Mouse (Mus musculus): Measurements from ENCODE around the gene Neu1. TPM values are rescaled to one million over a fixed set of nuclear protein-coding genes. Genes with fewer than 3 reads are reported as not detected.

Neu1 gene
- polyA plus RNA-seq, 1 experiment from 2014 or later, result 19.6 TPM

- Histone ChIP-seq H3K36me3 (ENCODE audit: control insufficient read depth, insufficient read depth, low read length) (peaks cover 9% of the 10 kb centered on the region; the same call in 1 of the 2 replicates), H3K27ac (ENCODE audit: low read depth, low read length) (no peak overlapping the region), H3K4me3 (ENCODE audit: low read length) (no peak overlapping the region), H3K27me3 (ENCODE audit: control insufficient read depth, insufficient read depth, low read length) (no peaks in the 10 kb centered on the region), H3K9me3 (ENCODE audit: control insufficient read depth, low read length) (no peaks in the 10 kb centered on the region), H3K4me2 (replicated peaks; ENCODE audit: low read depth, low read length) (no peak overlapping the region), H3K4me1 (ENCODE audit: control insufficient read depth, insufficient read depth, low read length) (peaks cover 9% of the 10 kb centered on the region; the same call in 1 of the 2 replicates), H3K9ac (ENCODE audit: low read depth, low read length) (no peak overlapping the region)
- no peak for ATAC-seq (ENCODE audit: low FRiP score, low TSS enrichment)
- 66% methylated on average over 22 of the region's 24 CpGs for WGBS
These were observed 3.0 kb downstream of the Neu1 start for GRCm38 (mm10) chr17:34934031-34934430.

GRCm38 (mm10) chr17:34934830-34935229, 3.8 kb downstream of the Neu1 start:
- H3K4me3 ChIP-seq (ENCODE audit: low read length), result no peak overlapping the region

DNA sequence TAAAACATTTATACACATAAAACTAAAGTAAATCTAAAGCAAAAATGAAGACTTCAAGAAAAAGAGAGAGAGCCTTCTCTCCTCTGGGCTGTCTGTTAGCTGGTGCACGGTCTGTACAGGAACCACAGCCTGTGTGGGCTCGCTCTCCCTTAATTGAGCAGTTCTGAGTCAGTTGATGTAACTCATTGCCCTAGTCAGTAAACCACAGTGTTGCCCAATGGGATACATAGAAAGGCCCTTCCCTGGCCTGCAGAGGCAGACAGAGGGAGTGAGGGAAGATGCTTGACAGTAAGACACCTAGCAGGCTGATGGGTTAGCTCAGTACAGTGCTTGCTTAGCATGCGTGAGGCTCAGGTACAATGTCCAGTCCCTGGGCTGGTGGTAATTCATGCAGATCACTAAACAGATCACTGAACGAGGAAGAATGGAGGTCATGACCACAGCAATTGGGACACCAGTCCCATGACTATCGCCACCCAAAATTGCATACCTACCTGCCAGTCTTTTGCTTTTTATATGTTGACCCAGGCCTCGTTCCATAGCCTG, 7.0 kb downstream of the Neu1 start:
- Histone ChIP-seq H3K27me3 (ENCODE audit: control insufficient read depth, insufficient read depth, low read length) (no peaks in the 10 kb centered on the region), H3K27ac (ENCODE audit: low read depth, low read length) (no peak overlapping the region), H3K9me3 (ENCODE audit: control insufficient read depth, low read length) (no peaks in the 10 kb centered on the region), H3K4me3 (ENCODE audit: low read length) (no peak overlapping the region), H3K36me3 (ENCODE audit: control insufficient read depth, insufficient read depth, low read length) (peaks cover 9% of the 10 kb centered on the region; the same call in 1 of the 2 replicates), H3K4me2 (replicated peaks; ENCODE audit: low read depth, low read length) (no peak overlapping the region), H3K4me1 (ENCODE audit: control insufficient read depth, insufficient read depth, low read length) (0 out of 2 replicates have a peak, but pooled peaks cover 5% of the 10 kb centered on the region), H3K9ac (ENCODE audit: low read depth, low read length) (no peak overlapping the region)
- WGBS, result 87% methylated on average over 6 of the region's 6 CpGs
- ATAC-seq (ENCODE audit: low FRiP score, low TSS enrichment), result no peak

More at GRCm38 (mm10) chr17:34934830-34935229, 3.8 kb downstream of the Neu1 start:
- no peak overlapping the region for H3K4me2 ChIP-seq (replicated peaks; ENCODE audit: low read depth, low read length)
- H3K9me3 ChIP-seq (ENCODE audit: control insufficient read depth, low read length), result no peaks in the 10 kb centered on the region
- no peak overlapping the region for H3K27ac ChIP-seq (ENCODE audit: low read depth, low read length)
- peaks cover 9% of the 10 kb centered on the region; the same call in 1 of the 2 replicates for H3K36me3 ChIP-seq (ENCODE audit: control insufficient read depth, insufficient read depth, low read length)
- ATAC-seq (ENCODE audit: low FRiP score, low TSS enrichment), result no peak
- H3K9ac ChIP-seq (ENCODE audit: low read depth, low read length), result no peak overlapping the region
- 49% methylated on average over 8 of the region's 8 CpGs for WGBS
- no peaks in the 10 kb centered on the region for H3K27me3 ChIP-seq (ENCODE audit: control insufficient read depth, insufficient read depth, low read length)
- H3K4me1 ChIP-seq (ENCODE audit: control insufficient read depth, insufficient read depth, low read length), result peaks cover 9% of the 10 kb centered on the region; the same call in 1 of the 2 replicates

DNA sequence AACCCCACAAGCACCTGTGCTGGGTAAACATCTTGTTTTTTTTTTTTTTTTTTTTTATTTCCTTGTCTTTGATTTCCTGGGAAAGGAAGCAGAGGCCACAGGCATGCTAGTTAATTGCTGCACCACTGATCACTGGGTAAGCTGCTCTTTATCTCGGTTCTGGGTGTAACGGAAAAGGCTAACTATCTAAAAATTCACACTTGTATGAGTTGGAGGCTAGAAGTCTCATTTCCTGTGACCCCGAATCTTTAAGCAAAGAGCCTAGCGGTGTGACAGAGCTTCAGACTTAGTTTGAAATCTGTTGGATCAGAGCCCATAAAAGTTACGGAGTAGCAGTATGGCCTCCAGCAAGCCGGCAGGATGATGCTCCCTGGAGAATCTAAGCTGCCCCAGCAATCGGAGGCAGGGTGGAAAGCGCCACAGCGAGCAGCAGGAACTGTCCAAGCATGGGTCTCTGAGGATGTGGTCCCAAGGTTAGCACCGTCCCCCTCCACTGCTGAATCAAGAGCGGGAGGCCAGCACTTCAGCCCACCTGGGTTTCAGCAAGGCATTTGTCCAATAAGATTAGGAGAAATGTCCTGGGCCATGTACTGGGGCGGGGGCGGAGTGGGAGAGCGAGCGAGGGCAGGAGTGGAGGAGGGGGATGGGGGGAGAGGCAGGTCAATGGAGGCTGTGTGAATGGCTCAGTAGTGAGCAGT, 10.4 kb downstream of the Neu1 start:
- no peaks in the 10 kb centered on the region for H3K36me3 ChIP-seq (ENCODE audit: control insufficient read depth, insufficient read depth, low read length)
- H3K27me3 ChIP-seq (ENCODE audit: control insufficient read depth, insufficient read depth, low read length), result no peaks in the 10 kb centered on the region
- WGBS, result 5% methylated on average over 15 of the region's 15 CpGs
- H3K4me2 ChIP-seq (replicated peaks; ENCODE audit: low read depth, low read length), result peak overlapping the region; percentile 47
- peak; percentile 75 for ATAC-seq (ENCODE audit: low FRiP score, low TSS enrichment)
- peak overlapping the region; percentile 47; the same call in 1 of the 2 replicates for H3K9ac ChIP-seq (ENCODE audit: low read depth, low read length)
- 0 out of 2 replicates have a peak, but pooled peaks cover 5% of the 10 kb centered on the region for H3K4me1 ChIP-seq (ENCODE audit: control insufficient read depth, insufficient read depth, low read length)
- peak overlapping the region; percentile 53; the same call in 1 of the 2 replicates for H3K27ac ChIP-seq (ENCODE audit: low read depth, low read length)
- no peaks in the 10 kb centered on the region for H3K9me3 ChIP-seq (ENCODE audit: control insufficient read depth, low read length)
- peak overlapping the region; percentile 22 for H3K4me3 ChIP-seq (ENCODE audit: low read length)

- no peak for ATAC-seq (ENCODE audit: low FRiP score, low TSS enrichment)
- H3K9ac ChIP-seq (ENCODE audit: low read depth, low read length), result no peak overlapping the region
- no peaks in the 10 kb centered on the region for H3K36me3 ChIP-seq (ENCODE audit: control insufficient read depth, insufficient read depth, low read length)
- H3K27ac ChIP-seq (ENCODE audit: low read depth, low read length), result no peak overlapping the region
- no peak overlapping the region for H3K4me2 ChIP-seq (replicated peaks; ENCODE audit: low read depth, low read length)
- H3K4me1 ChIP-seq (ENCODE audit: control insufficient read depth, insufficient read depth, low read length), result 0 out of 2 replicates have a peak, but pooled peaks cover 5% of the 10 kb centered on the region
- H3K9me3 ChIP-seq (ENCODE audit: control insufficient read depth, low read length), result no peaks in the 10 kb centered on the region
- 78% methylated on average over 4 of the region's 4 CpGs for WGBS
- no peak overlapping the region for H3K4me3 ChIP-seq (ENCODE audit: low read length)
- no peaks in the 10 kb centered on the region for H3K27me3 ChIP-seq (ENCODE audit: control insufficient read depth, insufficient read depth, low read length)
These were observed 12.2 kb downstream of the Neu1 start for GRCm38 (mm10) chr17:34943128-34943815.

- no peak for ATAC-seq (ENCODE audit: low FRiP score, low TSS enrichment)
- H3K9me3 ChIP-seq (ENCODE audit: control insufficient read depth, low read length), result no peaks in the 10 kb centered on the region
- no peak overlapping the region for H3K4me2 ChIP-seq (replicated peaks; ENCODE audit: low read depth, low read length)
These were observed 13.3 kb downstream of the Neu1 start for GRCm38 (mm10) chr17:34944362-34944761.

GRCm38 (mm10) chr17:34946486-34947140, 15.6 kb downstream of the Neu1 start:
- no peaks in the 10 kb centered on the region for H3K9me3 ChIP-seq (ENCODE audit: control insufficient read depth, low read length)
- no peak overlapping the region for H3K4me3 ChIP-seq (ENCODE audit: low read length)
- no peak for ATAC-seq (ENCODE audit: low FRiP score, low TSS enrichment)
- H3K4me1 ChIP-seq (ENCODE audit: control insufficient read depth, insufficient read depth, low read length), result 0 out of 2 replicates have a peak, but pooled peaks cover 14% of the 10 kb centered on the region
- H3K27ac ChIP-seq (ENCODE audit: low read depth, low read length), result no peak overlapping the region
- H3K27me3 ChIP-seq (ENCODE audit: control insufficient read depth, insufficient read depth, low read length), result no peaks in the 10 kb centered on the region
- H3K9ac ChIP-seq (ENCODE audit: low read depth, low read length), result no peak overlapping the region
- WGBS, result 86% methylated on average over 5 of the region's 5 CpGs
- H3K36me3 ChIP-seq (ENCODE audit: control insufficient read depth, insufficient read depth, low read length), result peaks cover 22% of the 10 kb centered on the region
- no peak overlapping the region for H3K4me2 ChIP-seq (replicated peaks; ENCODE audit: low read depth, low read length)

More at GRCm38 (mm10) chr17:34944362-34944761, 13.3 kb downstream of the Neu1 start:
- Histone ChIP-seq H3K9ac (ENCODE audit: low read depth, low read length) (no peak overlapping the region), H3K27me3 (ENCODE audit: control insufficient read depth, insufficient read depth, low read length) (no peaks in the 10 kb centered on the region), H3K27ac (ENCODE audit: low read depth, low read length) (no peak overlapping the region), H3K4me3 (ENCODE audit: low read length) (no peak overlapping the region), H3K4me1 (ENCODE audit: control insufficient read depth, insufficient read depth, low read length) (0 out of 2 replicates have a peak, but pooled peaks cover 5% of the 10 kb centered on the region), H3K36me3 (ENCODE audit: control insufficient read depth, insufficient read depth, low read length) (peaks cover under 1% of the 10 kb centered on the region; the same call in 1 of the 2 replicates)

GRCm38 (mm10) chr17:34947606-34948005, 16.6 kb downstream of the Neu1 start:
- ATAC-seq (ENCODE audit: low FRiP score, low TSS enrichment), result no peak
- Histone ChIP-seq H3K9me3 (ENCODE audit: control insufficient read depth, low read length) (no peaks in the 10 kb centered on the region), H3K36me3 (ENCODE audit: control insufficient read depth, insufficient read depth, low read length) (peaks cover 22% of the 10 kb centered on the region), H3K27me3 (ENCODE audit: control insufficient read depth, insufficient read depth, low read length) (no peaks in the 10 kb centered on the region), H3K9ac (ENCODE audit: low read depth, low read length) (no peak overlapping the region), H3K4me1 (ENCODE audit: control insufficient read depth, insufficient read depth, low read length) (0 out of 2 replicates have a peak, but pooled peaks cover 11% of the 10 kb centered on the region), H3K4me2 (replicated peaks; ENCODE audit: low read depth, low read length) (no peak overlapping the region), H3K27ac (ENCODE audit: low read depth, low read length) (no peak overlapping the region), H3K4me3 (ENCODE audit: low read length) (no peak overlapping the region)
- WGBS, result 31% methylated on average over 8 of the region's 8 CpGs
